Mouse (Mus musculus) spleen, adult 12 weeks (tissue): ENCODE measurements at regions not wholly inside any gene's neighbourhood (a gene's known extent, or its start where the extent isn't known, plus 50 kb on each side); places are given as distances from the start of the nearest gene placed in this dataset.
A peak's percentile ranks its signal among the peaks of the same experiment; 100 is the strongest.
"Not testable (repeated sequence)": the region's sequence is repeated elsewhere in the genome, so short reads cannot be mapped to it uniquely, and the experiment has no call there.

Source experiments
- DNase-seq: peaks from one replicate; pipeline ENCODE4 v3.0.0; 2022; ENCODE audit warnings: low spot score

DNA sequence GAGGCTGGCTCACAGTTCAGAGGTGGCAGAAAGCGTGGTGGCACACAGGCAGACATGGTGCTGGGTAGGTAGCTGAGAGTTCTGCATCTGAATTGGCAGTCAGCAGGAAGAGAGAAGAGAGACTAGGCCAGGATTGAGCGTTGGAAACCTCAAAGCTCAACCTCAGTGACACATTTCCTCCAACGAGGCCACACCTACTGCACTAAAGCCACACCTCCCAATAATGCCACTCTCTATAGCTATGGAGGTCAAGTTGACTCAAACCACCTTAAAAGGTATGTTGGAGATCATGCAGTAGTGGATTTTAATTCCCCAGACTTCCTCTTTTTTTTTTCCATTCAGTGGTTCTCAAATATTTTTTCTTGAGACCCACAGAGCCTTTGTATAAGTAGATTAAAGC is 57.1 kb downstream of the Ccdc54 start:
- DNase-seq, result no peak

DNA sequence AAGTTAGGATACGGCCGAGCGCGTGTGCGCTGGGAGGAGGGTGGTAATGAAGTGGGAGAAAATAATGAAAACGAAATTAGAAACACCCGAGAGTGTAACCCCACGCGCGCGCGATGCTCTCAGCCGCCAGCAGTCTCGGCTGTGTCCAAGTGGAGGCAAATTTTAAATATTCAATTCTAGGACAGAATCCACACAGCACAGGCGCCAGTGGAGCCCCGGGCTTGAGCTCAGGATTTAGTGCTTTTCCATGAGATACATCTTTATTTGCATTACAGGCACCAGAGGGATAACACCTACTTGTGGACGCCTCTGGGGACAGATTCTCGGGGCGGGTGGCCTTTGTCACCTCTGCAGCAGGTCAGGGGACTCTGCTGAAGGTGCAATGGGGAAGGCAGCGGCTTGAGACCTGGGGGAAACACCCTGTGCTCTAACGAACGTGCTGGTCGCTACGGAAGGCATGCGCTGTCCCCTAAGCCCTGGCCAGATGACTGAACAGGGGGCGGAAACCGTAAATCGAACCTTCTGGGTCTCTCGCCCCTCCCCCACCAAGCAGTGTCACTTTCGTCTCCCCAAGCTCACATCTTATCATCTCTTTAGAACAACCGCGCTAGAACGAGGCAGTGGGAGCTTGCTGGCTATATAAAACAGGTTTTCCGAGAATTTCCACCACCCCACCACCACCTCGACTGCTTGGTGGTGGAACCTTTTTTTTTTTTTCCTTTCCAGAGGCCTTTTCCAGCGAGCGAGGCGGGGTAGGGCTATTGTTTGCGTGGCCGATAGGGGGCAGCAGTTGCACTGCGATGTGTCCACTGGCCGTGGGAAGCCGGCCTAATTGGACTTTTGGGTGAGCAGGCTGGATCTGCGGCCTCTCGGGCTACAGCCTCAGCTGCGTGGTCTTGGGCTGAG is 61.2 kb downstream of the Ccdc54 start:
- peak; percentile 43 for DNase-seq

DNA sequence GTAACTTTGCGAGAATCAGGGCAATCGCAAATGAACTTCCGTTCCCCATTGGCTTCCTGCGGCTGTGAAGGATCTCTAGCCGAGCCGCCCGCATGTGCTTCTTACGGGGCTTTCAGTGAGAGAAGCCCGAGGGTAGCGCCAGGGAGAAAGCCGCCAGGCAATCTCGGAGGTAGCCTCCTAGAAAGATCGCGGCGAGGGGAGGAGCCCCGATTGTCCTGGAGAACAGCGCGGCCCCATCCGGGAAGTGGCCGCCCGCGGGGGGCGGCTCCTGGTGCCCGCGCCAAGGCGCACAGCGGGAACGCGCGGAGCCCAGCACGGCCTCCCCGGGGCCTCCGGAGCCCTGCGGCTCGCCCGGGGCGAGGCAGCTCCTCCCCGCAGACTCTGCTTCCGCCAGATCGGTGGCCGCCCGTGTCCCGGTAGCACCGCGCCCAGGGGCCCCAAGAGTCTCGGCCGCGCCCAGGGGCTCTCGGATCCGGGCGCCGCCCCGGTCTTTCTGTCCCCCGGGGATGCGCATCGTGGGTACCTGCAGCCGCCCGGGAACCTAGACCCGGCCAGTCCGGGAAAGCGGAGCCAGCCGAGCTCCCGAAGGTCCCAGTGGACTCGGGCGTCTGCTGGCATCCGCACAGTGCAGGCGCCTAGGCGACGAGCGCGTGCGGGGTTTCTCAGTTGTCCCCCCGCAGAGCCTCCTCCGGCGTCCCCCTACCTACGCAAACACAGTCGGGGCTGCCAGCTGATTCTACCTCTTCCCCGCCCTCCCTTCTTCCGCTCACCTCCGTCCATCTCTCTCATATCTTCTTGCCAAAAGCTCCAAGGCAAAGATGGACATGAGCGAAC is 62.1 kb downstream of the Ccdc54 start:
- DNase-seq, result peak; percentile 14

DNA sequence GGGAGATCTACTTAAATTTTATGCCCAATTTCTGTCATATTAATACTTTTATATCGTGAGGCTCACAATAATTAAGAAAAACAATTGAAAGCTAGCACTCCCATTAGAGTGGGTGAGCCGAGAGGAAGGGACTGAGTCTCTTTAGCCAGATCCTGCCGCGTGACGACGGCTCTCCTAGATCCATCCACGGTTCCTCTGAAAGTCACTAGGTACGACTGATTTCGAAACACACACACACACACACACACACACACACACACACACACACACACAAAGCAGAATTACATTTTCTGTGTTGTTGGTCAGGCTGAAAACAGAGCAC is 62.6 kb downstream of the Ccdc54 start:
- DNase-seq, result no peak

DNA sequence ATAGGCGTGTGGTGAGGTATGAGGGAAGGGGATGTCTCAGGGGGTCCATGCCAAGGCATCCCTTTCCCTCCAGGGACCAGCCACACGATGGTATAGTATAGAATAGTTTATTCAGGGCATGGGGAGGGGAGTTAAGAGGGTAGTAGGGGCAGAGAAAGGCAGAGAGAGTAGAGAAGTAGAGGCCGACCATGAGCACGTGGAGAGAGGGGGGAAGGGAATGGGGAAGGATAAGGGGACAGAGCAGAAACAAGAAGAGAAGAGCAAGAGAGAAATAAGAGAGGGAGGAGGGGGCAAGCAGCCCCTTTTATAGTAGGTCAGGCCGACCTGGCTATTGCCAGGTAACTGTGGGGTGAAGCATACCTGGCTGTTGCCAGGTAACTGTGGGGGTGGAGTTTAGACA is 64.0 kb downstream of the Ccdc54 start:
- not testable (repeated sequence) for DNase-seq

DNA sequence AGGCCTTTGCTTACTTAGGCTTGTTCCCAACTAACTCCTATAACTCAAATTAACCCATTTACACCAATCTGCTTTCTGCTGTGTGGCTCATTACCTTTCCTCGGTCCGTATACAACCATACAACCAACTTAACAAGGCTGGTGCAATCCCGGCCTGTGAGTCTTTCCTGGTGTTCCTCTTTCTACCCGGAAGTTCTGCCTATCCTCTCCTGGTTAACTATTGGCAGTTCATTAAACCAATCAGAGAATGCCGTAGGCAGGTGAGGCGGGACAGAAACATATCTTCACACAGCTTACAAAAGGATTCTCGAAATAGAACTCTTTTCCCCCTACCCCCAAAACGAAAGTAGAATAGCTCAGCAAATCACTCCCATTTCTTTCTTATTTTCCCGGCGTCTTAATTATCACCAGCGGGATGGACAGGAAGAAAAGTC is 65.0 kb downstream of the Ccdc54 start:
- DNase-seq, result no peak

DNA sequence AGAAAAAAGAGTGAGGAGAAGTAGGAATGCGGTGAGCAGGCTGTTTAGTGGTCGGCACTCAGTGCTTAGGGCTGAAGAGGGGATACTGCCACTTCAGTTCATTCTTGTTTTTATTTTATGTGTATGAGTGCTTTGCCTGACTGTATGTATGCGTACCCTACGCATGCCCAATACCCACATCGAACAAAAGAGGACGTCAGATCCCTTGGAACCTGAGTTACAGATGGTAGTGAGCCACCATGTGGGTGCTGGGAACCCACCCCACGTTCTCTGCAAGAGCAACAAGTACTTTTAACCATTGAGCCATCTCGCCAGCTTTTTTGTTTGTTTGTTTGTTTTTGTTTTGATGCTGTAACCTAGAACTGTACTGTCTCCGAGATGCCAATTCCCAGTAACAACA is 65.5 kb downstream of the Ccdc54 start:
- DNase-seq, result no peak

DNA sequence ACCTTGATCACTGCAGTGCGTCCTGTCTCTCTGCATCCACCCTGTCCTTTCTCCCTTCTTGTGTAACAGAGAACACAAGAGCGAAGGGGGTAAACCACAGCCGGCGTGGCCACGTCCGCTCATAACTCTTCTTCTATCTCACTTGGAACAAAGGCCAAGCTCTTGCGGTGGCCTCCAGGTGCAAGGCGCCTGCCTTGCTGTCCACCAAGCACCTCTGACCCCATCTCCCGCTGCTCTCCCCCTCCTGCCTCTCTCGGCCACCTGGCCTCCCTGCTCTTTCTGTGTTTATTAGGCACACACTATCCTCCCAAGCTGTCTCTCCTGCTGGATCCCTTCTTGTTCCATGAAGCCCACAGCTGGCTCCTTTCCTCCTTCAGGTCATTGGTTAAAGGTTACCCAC is 71.3 kb downstream of the Ccdc54 start:
- no peak for DNase-seq

DNA sequence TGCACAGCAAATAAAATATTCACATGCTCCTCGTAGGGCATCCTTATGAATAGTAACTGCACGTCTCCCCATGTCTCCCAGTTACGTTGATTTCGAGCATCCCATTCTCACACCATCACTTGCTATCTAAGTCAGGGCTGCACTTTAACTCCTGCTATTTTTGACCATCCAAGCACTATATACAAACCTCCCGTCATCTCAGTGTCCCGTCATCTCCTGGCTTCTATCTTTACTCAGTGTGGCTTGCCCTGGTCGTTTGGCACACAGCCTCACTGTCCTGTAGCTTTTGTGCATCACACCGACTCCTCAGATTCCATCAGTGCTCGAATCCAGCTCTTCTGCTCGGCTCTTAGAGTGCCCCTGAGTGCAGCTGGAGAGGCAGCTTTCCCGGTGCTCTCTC is 74.4 kb downstream of the Ccdc54 start:
- no peak for DNase-seq

DNA sequence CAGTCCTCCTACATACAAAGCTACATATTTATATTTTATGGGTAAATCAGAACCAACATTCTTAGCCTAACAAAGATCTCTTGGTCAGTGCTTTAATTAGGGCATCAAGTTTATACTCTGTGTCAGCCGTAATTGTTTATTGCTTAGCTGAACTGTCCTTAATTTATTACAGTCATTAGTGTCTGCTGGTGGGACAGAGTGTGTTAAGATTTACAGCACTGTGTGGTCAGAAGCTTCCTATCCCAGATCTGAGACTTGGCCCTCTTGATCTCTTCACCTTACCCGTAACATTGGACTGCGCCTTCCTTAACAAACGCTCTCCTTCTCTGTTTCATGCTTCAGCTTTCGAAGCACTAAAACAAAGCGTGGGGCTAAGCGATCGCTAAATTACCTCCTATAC is 75.9 kb downstream of the Ccdc54 start:
- no peak for DNase-seq

DNA sequence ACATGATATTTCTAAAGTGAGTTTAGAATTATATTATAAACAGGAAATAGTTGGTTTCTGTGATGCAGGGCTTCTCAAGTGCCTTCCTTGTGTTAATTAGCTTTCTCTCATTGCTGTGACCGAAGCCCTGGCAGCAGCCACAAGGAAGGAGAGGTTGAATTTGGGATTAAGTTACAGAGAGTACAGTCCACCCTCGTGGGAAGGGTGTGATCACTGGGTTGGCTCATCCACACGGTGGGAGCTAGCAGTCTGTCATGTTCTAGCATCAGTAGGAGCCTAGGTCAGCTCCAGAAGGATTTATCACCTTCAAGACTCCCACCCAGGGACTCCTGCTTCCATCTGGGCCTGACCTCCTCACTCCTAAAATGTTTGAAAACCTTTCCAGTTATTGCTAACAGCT is 78.9 kb downstream of the Ccdc54 start:
- no peak for DNase-seq

DNA sequence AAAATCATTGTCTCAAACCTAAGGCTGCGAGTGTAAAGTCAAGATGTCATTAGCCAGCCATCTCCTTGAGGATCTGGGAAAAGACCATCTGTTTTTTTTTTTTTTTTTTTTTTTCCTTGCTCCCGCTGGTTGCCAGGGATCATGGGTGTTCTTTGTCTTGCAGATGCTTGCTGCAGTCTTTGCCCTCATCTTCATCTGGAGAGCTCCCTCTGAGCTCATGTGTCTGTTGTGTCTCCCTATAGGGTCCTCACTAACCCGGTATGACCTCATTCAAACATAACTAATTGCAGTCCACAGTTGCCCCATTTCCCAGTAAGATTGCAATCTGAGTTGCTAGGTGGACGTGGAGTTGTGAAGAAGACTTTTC is 77.3 kb upstream of the Bbx start:
- no peak for DNase-seq

DNA sequence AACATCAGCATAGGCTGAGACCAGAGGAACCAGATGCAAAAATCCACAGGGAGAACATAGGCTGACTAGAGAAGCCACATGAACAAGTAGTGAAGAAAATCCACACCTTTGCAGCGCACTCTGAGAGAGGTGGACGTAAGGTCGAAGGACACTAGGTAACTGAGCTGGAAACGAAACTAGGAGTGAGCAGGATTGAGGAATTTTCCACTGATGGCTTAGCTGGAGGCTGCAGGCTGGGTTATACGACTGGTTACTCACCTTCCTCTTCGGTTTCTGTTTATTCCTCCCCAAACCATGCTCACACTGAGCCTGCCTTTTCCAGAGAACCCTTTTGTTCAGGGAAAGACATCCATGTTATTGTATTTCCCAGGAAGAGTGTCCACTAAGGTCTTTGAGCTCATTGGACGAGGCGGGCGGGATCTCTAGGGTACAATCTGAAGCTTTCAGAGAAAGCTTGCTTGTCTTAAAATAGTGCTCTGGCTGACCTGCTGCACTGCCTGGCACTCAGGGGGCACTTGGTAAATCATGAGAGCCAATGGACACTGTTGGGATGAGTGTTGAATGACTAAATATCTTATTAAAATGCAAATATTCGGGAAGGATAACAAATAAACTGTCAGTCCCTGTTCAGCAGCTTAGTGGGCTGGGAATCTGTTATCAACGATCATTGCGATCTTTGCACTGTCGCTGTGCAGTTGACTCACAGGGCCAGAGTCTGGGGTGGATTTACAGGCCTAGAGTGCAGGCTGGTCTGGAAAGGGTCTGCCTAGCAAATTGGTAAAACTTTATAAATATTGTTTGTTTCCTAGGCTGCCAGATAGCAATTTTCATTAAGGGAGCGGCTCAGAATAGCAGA is 76.7 kb upstream of the Bbx start:
- DNase-seq, result no peak

DNA sequence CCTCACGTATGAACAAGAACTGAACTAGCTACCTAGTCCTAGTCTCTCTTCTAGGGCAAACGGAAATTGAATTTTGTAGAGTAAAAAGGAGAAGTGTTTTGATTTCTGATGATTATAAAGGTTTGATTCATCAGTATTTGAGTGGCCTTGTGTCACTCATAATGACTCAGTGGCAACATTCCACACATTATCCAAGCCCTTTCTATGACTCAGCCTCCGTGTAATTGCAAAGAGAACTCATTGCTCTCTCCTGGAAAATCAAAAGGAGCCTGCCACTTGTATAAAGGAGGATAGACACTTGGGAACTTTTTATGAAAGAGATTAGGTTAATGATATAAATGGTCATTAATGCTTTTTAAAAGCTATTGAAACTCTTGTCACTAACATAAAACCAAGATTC is 72.4 kb upstream of the Bbx start:
- no peak for DNase-seq

DNA sequence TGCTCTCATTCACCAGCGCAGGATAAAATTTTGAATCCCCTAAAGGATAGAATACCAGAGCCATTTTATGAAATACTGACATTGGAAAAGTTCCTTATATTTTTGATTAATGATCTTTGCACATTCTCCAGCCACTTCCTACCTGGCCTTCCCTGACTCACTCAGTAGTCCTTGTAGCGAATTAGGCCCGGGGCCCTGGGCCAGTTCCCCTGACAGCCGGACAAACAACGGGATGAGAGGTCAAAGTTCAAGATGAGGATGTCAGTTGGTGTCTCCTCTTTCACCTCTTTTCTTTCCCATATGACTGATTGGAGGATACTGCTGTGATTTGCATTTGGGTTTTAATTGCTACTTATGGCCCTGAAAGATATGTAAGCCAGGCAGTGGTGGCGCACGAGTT is 66.7 kb upstream of the Bbx start:
- no peak for DNase-seq

DNA sequence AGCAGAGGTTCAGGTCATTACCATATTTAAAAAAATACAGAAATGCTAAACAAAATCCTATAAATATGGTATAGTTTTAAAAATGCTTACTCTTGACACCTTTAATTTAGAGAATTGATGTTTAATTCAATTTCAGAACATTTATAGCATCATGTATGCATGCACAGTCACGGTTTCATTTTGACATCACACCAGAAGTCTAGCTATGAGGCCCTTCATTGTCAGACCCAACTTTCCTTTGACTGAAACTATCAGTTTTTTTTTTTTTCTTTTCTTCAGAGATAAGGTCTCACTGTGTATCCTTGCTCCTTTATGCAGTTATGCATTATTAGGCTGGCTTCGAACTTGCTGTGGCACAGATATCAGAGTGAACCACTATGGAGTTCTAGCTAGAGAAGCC is 61.5 kb upstream of the Bbx start:
- DNase-seq, result no peak

DNA sequence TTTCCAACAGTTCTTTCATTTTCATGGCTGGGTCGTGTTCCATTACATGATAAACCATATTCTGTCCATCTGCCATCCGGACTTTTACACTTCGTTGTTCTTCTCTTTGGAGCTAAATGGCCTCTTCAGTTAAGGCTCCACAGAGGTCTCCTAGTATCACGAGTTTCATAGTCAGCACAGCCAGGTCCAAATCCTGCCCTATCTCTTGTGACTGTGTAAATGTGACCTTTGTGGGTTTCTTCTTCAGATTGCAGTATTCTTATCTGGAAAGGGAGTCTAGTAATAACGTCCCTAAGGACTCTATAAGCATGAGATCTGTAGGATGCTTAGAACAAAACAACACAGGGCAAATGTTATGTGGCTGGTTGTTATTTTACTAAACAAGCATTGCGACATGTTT is 57.1 kb upstream of the Bbx start:
- DNase-seq, result no peak

DNA sequence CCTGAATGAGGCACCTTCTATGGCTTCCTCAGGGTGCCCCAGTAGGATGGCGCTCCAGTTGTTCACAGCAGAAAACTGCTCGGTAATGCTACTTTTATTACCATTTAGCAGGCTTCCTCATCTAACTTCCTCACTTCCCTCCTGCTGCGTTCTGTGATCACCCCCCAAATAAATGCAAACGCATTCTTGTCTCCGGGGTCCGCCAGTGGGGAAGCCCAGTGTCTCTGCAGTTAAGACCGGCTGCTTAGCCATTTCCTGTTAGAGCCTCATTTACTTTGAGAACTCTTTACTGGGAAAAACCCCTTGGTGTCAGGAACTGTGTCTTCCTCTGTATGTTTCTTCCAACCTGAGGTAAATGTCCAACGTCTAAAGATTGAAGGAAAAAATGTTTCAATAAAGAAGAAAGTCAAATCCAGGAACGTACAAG is 50.2 kb upstream of the Bbx start:
- DNase-seq, result no peak
